8 mouse cellular contexts compared by ENCODE assay signal in the genomic region with DNA sequence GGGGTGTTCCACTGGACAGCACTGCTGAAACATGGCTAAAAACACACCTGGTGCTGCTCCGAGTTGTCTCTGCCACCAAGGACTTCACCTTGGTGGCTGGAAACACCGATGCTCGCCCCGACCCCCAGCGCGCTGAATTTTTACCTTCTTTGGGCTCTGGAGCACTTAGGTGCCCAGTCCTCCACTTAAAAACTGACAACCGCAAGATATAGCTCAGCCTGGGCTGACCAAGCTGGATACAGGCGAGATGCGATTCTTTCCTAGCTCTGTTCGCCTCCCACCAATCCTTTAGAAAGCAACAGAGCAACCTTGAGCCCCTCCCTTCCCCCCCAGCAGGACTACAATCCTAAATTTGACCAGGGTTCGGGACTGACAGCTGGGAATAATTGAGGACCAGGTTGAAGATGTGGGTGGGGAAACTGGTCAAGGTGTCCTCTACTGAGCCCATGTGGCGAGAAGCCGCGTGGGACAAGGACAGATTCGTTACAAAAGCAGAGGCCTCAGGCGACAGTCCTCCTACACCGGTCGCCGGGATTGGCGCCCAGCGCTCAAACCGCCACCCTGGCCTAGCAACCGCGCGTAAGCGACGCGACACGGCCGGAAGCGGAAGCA. TPM values are rescaled to one million over a fixed set of nuclear protein-coding genes. Genes with fewer than 3 reads are reported as not detected.
DNase-seq lines count a peak whose midpoint lies in the region; ATAC-seq and TF ChIP-seq lines count a peak whose summit lies in the region.

No protein-coding gene starts in this region.

- H3K4me1 ChIP-seq in kidney, embryonic 14.5 days (ENCODE audit: control insufficient read depth, insufficient read depth, low read length): no peaks in the 10 kb centered on the region
- peaks cover 0 to 3% of the 10 kb centered on the region in 2 experiments; a peak in 1 of 4 replicates for H3K4me1 ChIP-seq in liver, embryonic 14.5 days (replicated peaks; ENCODE audit: control insufficient read depth in 2 of 2, insufficient read depth in 2 of 2, low read length in 1 of 2)
- no peaks in the 10 kb centered on the region for H3K4me1 ChIP-seq in stomach, embryonic 14.5 days (ENCODE audit: control insufficient read depth, insufficient read depth, low read length)

- no peak for TF ChIP-seq EP300 in liver, embryonic 14.5 days (IDR thresholded peaks at IDR 0.05; ENCODE audit: low read depth)

- peak overlapping the region; percentile 93 for H3K27ac ChIP-seq in kidney, embryonic 14.5 days (ENCODE audit: low read depth, low read length)
- H3K27ac ChIP-seq in liver, embryonic 14.5 days: peak overlapping the region; percentile 89
- H3K27ac ChIP-seq in stomach, embryonic 14.5 days (ENCODE audit: low read length): peak overlapping the region; percentile 93

- peaks cover 11% of the 10 kb centered on the region; the same call in 1 of the 2 replicates for H3K36me3 ChIP-seq in kidney, embryonic 14.5 days (ENCODE audit: control insufficient read depth, insufficient read depth, low read length)
- H3K36me3 ChIP-seq in liver, embryonic 14.5 days (replicated peaks; ENCODE audit: control insufficient read depth, insufficient read depth, low read depth): peaks cover 11% of the 10 kb centered on the region
- H3K36me3 ChIP-seq in stomach, embryonic 14.5 days (ENCODE audit: control insufficient read depth, insufficient read depth, low read length): peaks cover 3% of the 10 kb centered on the region; the same call in 1 of the 2 replicates

- peak overlapping the region; percentile 52 for H3K4me3 ChIP-seq in kidney, embryonic 14.5 days (ENCODE audit: low read length)
- H3K4me3 ChIP-seq in liver, embryonic 14.5 days (ENCODE audit: insufficient read depth in 1 of 2, low read depth in 2 of 2, low read length in 2 of 2): peak overlapping the region; percentile 69 to 90
- H3K4me3 ChIP-seq in stomach, embryonic 14.5 days (ENCODE audit: low read depth, low read length): peak overlapping the region; percentile 50

- no peak for TF ChIP-seq CTCF in liver, embryonic 14.5 days (IDR thresholded peaks at IDR 0.05; ENCODE audit: low read depth)

- no peaks in the 10 kb centered on the region for H3K27me3 ChIP-seq in kidney, embryonic 14.5 days (ENCODE audit: control insufficient read depth, insufficient read depth, low read length)
- no peaks in the 10 kb centered on the region for H3K27me3 ChIP-seq in liver, embryonic 14.5 days (ENCODE audit: control insufficient read depth, insufficient read depth, low read length)
- no peaks in the 10 kb centered on the region for H3K27me3 ChIP-seq in stomach, embryonic 14.5 days (ENCODE audit: control insufficient read depth, insufficient read depth, low read length)

- H3K9ac ChIP-seq in kidney, embryonic 14.5 days (ENCODE audit: low read depth, low read length): peak overlapping the region; percentile 62
- peak overlapping the region; percentile 79 for H3K9ac ChIP-seq in liver, embryonic 14.5 days (replicated peaks)
- H3K9ac ChIP-seq in stomach, embryonic 14.5 days (replicated peaks; ENCODE audit: low read depth, low read length): peak overlapping the region; percentile 33; the same call in 1 of the 2 replicates

- 36% methylated on average over 26 of the region's 31 CpGs for WGBS in kidney, embryonic 14.5 days
- 14% methylated on average over 23 of the region's 31 CpGs for WGBS in liver, embryonic 14.5 days (ENCODE audit: insufficient replicate concordance)
- 20% methylated on average over 30 of the region's 31 CpGs for WGBS in stomach, embryonic 14.5 days

- DNase-seq in kidney, adult 8-10 months: no peak
- peak; percentile 90 for DNase-seq in CD4-positive helper T cell, adult 2 months (ENCODE audit: low read depth, low spot score)
- peak; percentile 76 for DNase-seq in ZHBTc4 (ENCODE audit: low read depth, low spot score)
- DNase-seq in forelimb bud, embryonic 11.5 days (ENCODE audit: low read depth, low spot score): peak; percentile 78
- DNase-seq in liver, embryonic 14.5 days (ENCODE audit: low read depth in 3 of 3, low spot score in 3 of 3): peak in 2 of 3 experiments; percentile 68 to 73
- no peak for DNase-seq in urinary bladder, adult 18-20 months (ENCODE audit: low spot score in 2 of 2)

- peak; percentile 3 for ATAC-seq in kidney, embryonic 14.5 days (ENCODE audit: low FRiP score, low TSS enrichment)
- no peak; the same call in 1 of the 2 replicates for ATAC-seq in liver, embryonic 14.5 days (ENCODE audit: insufficient read depth)
- ATAC-seq in stomach, embryonic 14.5 days (ENCODE audit: insufficient number of reproducible peaks, insufficient read depth, low FRiP score, low read depth): no peak; the same call in 1 of the 2 replicates

- peak overlapping the region; percentile 69 for H3K4me2 ChIP-seq in kidney, embryonic 14.5 days (replicated peaks; ENCODE audit: low read depth, low read length)
- peak overlapping the region; percentile 82 for H3K4me2 ChIP-seq in liver, embryonic 14.5 days (ENCODE audit: low read depth)
- H3K4me2 ChIP-seq in stomach, embryonic 14.5 days (replicated peaks; ENCODE audit: low read depth, low read length): peak overlapping the region; percentile 66

- H3K9me3 ChIP-seq in kidney, embryonic 14.5 days (ENCODE audit: control insufficient read depth, low read length): no peaks in the 10 kb centered on the region
- H3K9me3 ChIP-seq in liver, embryonic 14.5 days (ENCODE audit: control insufficient read depth, low read length): no peaks in the 10 kb centered on the region
- no peaks in the 10 kb centered on the region for H3K9me3 ChIP-seq in stomach, embryonic 14.5 days (ENCODE audit: control insufficient read depth, low read depth, low read length)

RNA-seq across cellular contexts. Expression of a gene that starts 0.7 kb away (rescaled TPM):
- 32.6 and 41.6 TPM in 2 replicates for polyA plus RNA-seq in kidney, embryonic 14.5 days (2014; fragmentation: Nextera tagmentation; extraction: Ambion mirVana)
- polyA plus RNA-seq in liver, embryonic 14.5 days (2012; rRNA removed): 9.2 and 12.4 TPM in 2 replicates
- 17.5 and 18.4 TPM in 2 replicates for polyA plus RNA-seq in liver, embryonic 14.5 days (2014; fragmentation: Nextera tagmentation; extraction: Ambion mirVana)
- polyA plus RNA-seq in stomach, embryonic 14.5 days (2014; fragmentation: Nextera tagmentation; extraction: Ambion mirVana): 37.9 and 39.5 TPM in 2 replicates

Comparison
In these comparisons a context has a peak if more than half of its experiments do, and no peak if none do; other contexts are left out.
1. DNase-seq: peak in CD4-positive helper T cell, adult 2 months (single experiment), ZHBTc4 (single experiment), forelimb bud, embryonic 11.5 days (single experiment) and liver, embryonic 14.5 days (2 of 3); none in kidney, adult 8-10 months (0 of 2) and urinary bladder, adult 18-20 months (0 of 2).
2. Peak in every context shown above with its lines, with median percentiles within 50 percentile points of each other: H3K27ac ChIP-seq, H3K4me2 ChIP-seq, H3K4me3 ChIP-seq and H3K9ac ChIP-seq.